Mouse (Mus musculus) ES-Bruce4 (cell line): Measurements from ENCODE around the gene Cog7.

Source experiments
- CTCF ChIP-seq: IDR thresholded peaks from one replicate; pipeline ENCODE4 v1.8.1; 2011; ENCODE audit warnings: low read depth, low read length
- EP300 ChIP-seq: IDR thresholded peaks from 2 replicates; pipeline ENCODE4 v1.6.1; 2011; ENCODE audit warnings: low read depth, low read length; ENCODE audit not compliant: insufficient read depth
- POLR2A ChIP-seq: IDR thresholded peaks from one replicate; pipeline ENCODE4 v1.8.1; 2011; ENCODE audit warnings: low read length; ENCODE audit not compliant: insufficient read depth

DNA sequence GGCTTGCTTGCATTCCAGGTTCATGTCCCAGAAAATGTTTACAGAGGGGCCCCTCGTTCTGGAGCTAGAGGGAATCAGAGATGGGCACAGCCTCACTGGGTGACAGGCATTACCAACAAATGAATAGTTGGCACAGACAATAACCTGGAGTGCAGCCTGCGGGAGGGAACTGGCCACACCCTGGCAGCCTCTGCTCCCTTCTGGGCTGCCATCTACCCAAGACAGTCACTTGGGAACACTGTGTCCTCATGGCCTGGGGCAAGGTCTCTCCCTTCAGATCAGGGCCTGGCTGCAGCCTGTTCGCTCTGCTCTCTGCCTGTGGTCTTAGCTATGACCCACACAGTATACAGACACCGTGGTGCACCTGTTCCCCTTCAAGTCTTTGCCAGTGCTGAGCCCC, 74.6 kb downstream of the Cog7 start:
- no peak for TF ChIP-seq EP300
- TF ChIP-seq POLR2A, result no peak
- TF ChIP-seq CTCF, result no peak
